Mouse (Mus musculus): ENCODE data around the gene Xrcc5. TPM values are rescaled to one million over a fixed set of nuclear protein-coding genes. Genes with fewer than 3 reads are reported as not detected.
A peak's percentile ranks its signal among the peaks of the same experiment; 100 is the strongest.

The Xrcc5 gene
- polyA plus RNA-seq, 1 experiment from 2014 or later = 29.7 TPM

GRCm38 (mm10) chr1:72418744-72419655 is 111.8 kb downstream of the Xrcc5 start:
- Histone ChIP-seq H3K36me3 (ENCODE audit: control insufficient read depth, insufficient read depth, low read length) (no peaks in the 10 kb centered on the region), H3K4me1 (replicated peaks; ENCODE audit: control insufficient read depth, insufficient read depth, low read length) (no peaks in the 10 kb centered on the region), H3K27ac (ENCODE audit: low read length) (no peak overlapping the region), H3K4me3 (ENCODE audit: low read length) (no peak overlapping the region), H3K9me3 (ENCODE audit: control insufficient read depth, low read length) (no peaks in the 10 kb centered on the region), H3K9ac (ENCODE audit: low read length) (no peak overlapping the region), H3K27me3 (ENCODE audit: control insufficient read depth, insufficient read depth, low read depth, low read length) (no peaks in the 10 kb centered on the region), H3K4me2 (ENCODE audit: low read depth, low read length) (no peak overlapping the region)
- ATAC-seq (ENCODE audit: low read depth) = no peak
- 71% methylated on average over 8 of the region's 8 CpGs for WGBS

GRCm38 (mm10) chr1:72420220-72420619 is 113.0 kb downstream of the Xrcc5 start:
- Histone ChIP-seq H3K4me2 (ENCODE audit: low read depth, low read length) (no peak overlapping the region), H3K4me3 (ENCODE audit: low read length) (no peak overlapping the region), H3K27ac (ENCODE audit: low read length) (no peak overlapping the region), H3K9me3 (ENCODE audit: control insufficient read depth, low read length) (no peaks in the 10 kb centered on the region), H3K27me3 (ENCODE audit: control insufficient read depth, insufficient read depth, low read depth, low read length) (no peaks in the 10 kb centered on the region), H3K9ac (ENCODE audit: low read length) (no peak overlapping the region), H3K4me1 (replicated peaks; ENCODE audit: control insufficient read depth, insufficient read depth, low read length) (no peaks in the 10 kb centered on the region), H3K36me3 (ENCODE audit: control insufficient read depth, insufficient read depth, low read length) (no peaks in the 10 kb centered on the region)
- no peak for ATAC-seq (ENCODE audit: low read depth)
- 55% methylated on average over 2 of the region's 2 CpGs for WGBS

- 84% methylated on average over 4 of the region's 4 CpGs for whole genome bisulfite sequencing
- no peaks in the 10 kb centered on the region for H3K27me3 ChIP-seq (ENCODE audit: control insufficient read depth, insufficient read depth, low read depth, low read length)
- H3K36me3 ChIP-seq (ENCODE audit: control insufficient read depth, insufficient read depth, low read length) = no peaks in the 10 kb centered on the region
- no peak overlapping the region for H3K4me2 ChIP-seq (ENCODE audit: low read depth, low read length)
- no peaks in the 10 kb centered on the region for H3K4me1 ChIP-seq (replicated peaks; ENCODE audit: control insufficient read depth, insufficient read depth, low read length)
- H3K27ac ChIP-seq (ENCODE audit: low read length) = no peak overlapping the region
- H3K9me3 ChIP-seq (ENCODE audit: control insufficient read depth, low read length) = no peaks in the 10 kb centered on the region
- H3K4me3 ChIP-seq (ENCODE audit: low read length) = no peak overlapping the region
- ATAC-seq (ENCODE audit: low read depth) = no peak
- H3K9ac ChIP-seq (ENCODE audit: low read length) = no peak overlapping the region
Observed at GRCm38 (mm10) chr1:72422121-72422520, 114.9 kb downstream of the Xrcc5 start.

GRCm38 (mm10) chr1:72426456-72426855 is 119.2 kb downstream of the Xrcc5 start:
- no peak overlapping the region for H3K27ac ChIP-seq (ENCODE audit: low read length)
- no peak overlapping the region for H3K9ac ChIP-seq (ENCODE audit: low read length)
- no peaks in the 10 kb centered on the region for H3K27me3 ChIP-seq (ENCODE audit: control insufficient read depth, insufficient read depth, low read depth, low read length)
- H3K9me3 ChIP-seq (ENCODE audit: control insufficient read depth, low read length) = no peaks in the 10 kb centered on the region
- no peaks in the 10 kb centered on the region for H3K36me3 ChIP-seq (ENCODE audit: control insufficient read depth, insufficient read depth, low read length)
- no peaks in the 10 kb centered on the region for H3K4me1 ChIP-seq (replicated peaks; ENCODE audit: control insufficient read depth, insufficient read depth, low read length)
- 77% methylated on average over 4 of the region's 4 CpGs for WGBS
- no peak overlapping the region for H3K4me3 ChIP-seq (ENCODE audit: low read length)
- H3K4me2 ChIP-seq (ENCODE audit: low read depth, low read length) = no peak overlapping the region
- no peak for ATAC-seq (ENCODE audit: low read depth)

- Histone ChIP-seq H3K36me3 (ENCODE audit: control insufficient read depth, insufficient read depth, low read length) (no peaks in the 10 kb centered on the region), H3K27me3 (ENCODE audit: control insufficient read depth, insufficient read depth, low read depth, low read length) (no peaks in the 10 kb centered on the region), H3K27ac (ENCODE audit: low read length) (no peak overlapping the region), H3K4me3 (ENCODE audit: low read length) (no peak overlapping the region), H3K4me2 (ENCODE audit: low read depth, low read length) (no peak overlapping the region), H3K4me1 (replicated peaks; ENCODE audit: control insufficient read depth, insufficient read depth, low read length) (no peaks in the 10 kb centered on the region), H3K9me3 (ENCODE audit: control insufficient read depth, low read length) (no peaks in the 10 kb centered on the region), H3K9ac (ENCODE audit: low read length) (no peak overlapping the region)
- peak; percentile 23; the same call in 1 of the 2 replicates for ATAC-seq (ENCODE audit: low read depth)
- WGBS = 80% methylated on average over 8 of the region's 8 CpGs
Observed at GRCm38 (mm10) chr1:72428526-72428925, 121.3 kb downstream of the Xrcc5 start.

- Histone ChIP-seq H3K4me2 (ENCODE audit: low read depth, low read length) (no peak overlapping the region), H3K9me3 (ENCODE audit: control insufficient read depth, low read length) (no peaks in the 10 kb centered on the region), H3K36me3 (ENCODE audit: control insufficient read depth, insufficient read depth, low read length) (no peaks in the 10 kb centered on the region), H3K4me3 (ENCODE audit: low read length) (no peak overlapping the region), H3K27ac (ENCODE audit: low read length) (no peak overlapping the region), H3K4me1 (replicated peaks; ENCODE audit: control insufficient read depth, insufficient read depth, low read length) (no peaks in the 10 kb centered on the region), H3K9ac (ENCODE audit: low read length) (no peak overlapping the region), H3K27me3 (ENCODE audit: control insufficient read depth, insufficient read depth, low read depth, low read length) (no peaks in the 10 kb centered on the region)
- no peak for ATAC-seq (ENCODE audit: low read depth)
- 87% methylated on average over 7 of the region's 7 CpGs for WGBS
Observed at GRCm38 (mm10) chr1:72429107-72429807, 122.0 kb downstream of the Xrcc5 start.

- WGBS = 76% methylated on average over 1 of the region's 1 CpGs
- no peak for ATAC-seq (ENCODE audit: low read depth)
Observed at GRCm38 (mm10) chr1:72432579-72432978, 125.4 kb downstream of the Xrcc5 start.

GRCm38 (mm10) chr1:72434510-72434909 is 127.3 kb downstream of the Xrcc5 start:
- no peak for ATAC-seq (ENCODE audit: low read depth)
- H3K4me3 ChIP-seq (ENCODE audit: low read length) = no peak overlapping the region
- WGBS = 53% methylated on average over 3 of the region's 3 CpGs
- no peaks in the 10 kb centered on the region for H3K36me3 ChIP-seq (ENCODE audit: control insufficient read depth, insufficient read depth, low read length)
- no peak overlapping the region for H3K27ac ChIP-seq (ENCODE audit: low read length)
- H3K27me3 ChIP-seq (ENCODE audit: control insufficient read depth, insufficient read depth, low read depth, low read length) = no peaks in the 10 kb centered on the region
- H3K9me3 ChIP-seq (ENCODE audit: control insufficient read depth, low read length) = no peaks in the 10 kb centered on the region
- H3K4me2 ChIP-seq (ENCODE audit: low read depth, low read length) = no peak overlapping the region
- H3K4me1 ChIP-seq (replicated peaks; ENCODE audit: control insufficient read depth, insufficient read depth, low read length) = no peaks in the 10 kb centered on the region
- H3K9ac ChIP-seq (ENCODE audit: low read length) = no peak overlapping the region

More at GRCm38 (mm10) chr1:72432579-72432978, 125.4 kb downstream of the Xrcc5 start:
- H3K4me3 ChIP-seq (ENCODE audit: low read length) = no peak overlapping the region
- H3K9ac ChIP-seq (ENCODE audit: low read length) = no peak overlapping the region
- H3K27ac ChIP-seq (ENCODE audit: low read length) = no peak overlapping the region
- no peaks in the 10 kb centered on the region for H3K9me3 ChIP-seq (ENCODE audit: control insufficient read depth, low read length)
- no peak overlapping the region for H3K4me2 ChIP-seq (ENCODE audit: low read depth, low read length)
- no peaks in the 10 kb centered on the region for H3K36me3 ChIP-seq (ENCODE audit: control insufficient read depth, insufficient read depth, low read length)
- no peaks in the 10 kb centered on the region for H3K4me1 ChIP-seq (replicated peaks; ENCODE audit: control insufficient read depth, insufficient read depth, low read length)
- H3K27me3 ChIP-seq (ENCODE audit: control insufficient read depth, insufficient read depth, low read depth, low read length) = no peaks in the 10 kb centered on the region

- Histone ChIP-seq H3K9me3 (ENCODE audit: control insufficient read depth, low read length) (no peaks in the 10 kb centered on the region), H3K36me3 (ENCODE audit: control insufficient read depth, insufficient read depth, low read length) (no peaks in the 10 kb centered on the region), H3K9ac (ENCODE audit: low read length) (no peak overlapping the region), H3K27ac (ENCODE audit: low read length) (no peak overlapping the region), H3K27me3 (ENCODE audit: control insufficient read depth, insufficient read depth, low read depth, low read length) (no peaks in the 10 kb centered on the region), H3K4me3 (ENCODE audit: low read length) (no peak overlapping the region), H3K4me2 (ENCODE audit: low read depth, low read length) (no peak overlapping the region), H3K4me1 (replicated peaks; ENCODE audit: control insufficient read depth, insufficient read depth, low read length) (no peaks in the 10 kb centered on the region)
- no peak for ATAC-seq (ENCODE audit: low read depth)
- WGBS = 74% methylated on average over 5 of the region's 5 CpGs
Observed at GRCm38 (mm10) chr1:72436967-72437366, 129.7 kb downstream of the Xrcc5 start.

Measured in lung, embryonic 16.5 days (tissue).